Mouse (Mus musculus) gastrocnemius, adult 2 months (tissue): ENCODE measurements at regions not wholly inside any gene's neighbourhood (a gene's known extent, or its start where the extent isn't known, plus 50 kb on each side); places are given as distances from the start of the nearest gene placed in this dataset.

Source experiments
- DNase-seq: peaks from one replicate; pipeline ENCODE4 v3.0.0; 2022
- H3K27ac ChIP-seq: fragments of 200-600 bp; 2 replicates; pipeline ENCODE4 v1.8.1; 2022; ENCODE audit warnings: mild to moderate bottlenecking
- H3K4me3 ChIP-seq: fragments of 200-600 bp; 2 replicates; pipeline ENCODE4 v1.8.1; 2022; ENCODE audit warnings: mild to moderate bottlenecking, moderate library complexity
- CTCF ChIP-seq: fragments of 200-600 bp; IDR thresholded peaks from 2 replicates; pipeline ENCODE4 v1.8.1; 2022; ENCODE audit warnings: antibody characterized with exemption, mild to moderate bottlenecking, moderate library complexity
- intact Hi-C: fragments of 180-260 bp; cut with DNase I; formaldehyde crosslinking; loops from one replicate; pipeline ENCODE4 v1.15.1; 2025

- no peak overlapping the region for H3K4me3 ChIP-seq
- intact Hi-C loops, result no loop called here
- H3K27ac ChIP-seq, result no peak overlapping the region
- TF ChIP-seq CTCF, result no peak
- DNase-seq, result no peak
These were observed 52.0 kb upstream of the Csl start for GRCm38 (mm10) chr10:99811430-99811829.
